Mouse (Mus musculus) urinary bladder, adult 18-20 months (tissue): Measurements from ENCODE around the gene Dguok.
A peak's percentile ranks its signal among the peaks of the same experiment; 100 is the strongest.

Experiments used
- DNase-seq, 2 experiments: peaks; one replicate each; pipeline ENCODE4 v3.0.0; 2022; ENCODE audit warnings: low spot score in 2 of 2, mixed read lengths in 2 of 2

Gene Dguok

DNA sequence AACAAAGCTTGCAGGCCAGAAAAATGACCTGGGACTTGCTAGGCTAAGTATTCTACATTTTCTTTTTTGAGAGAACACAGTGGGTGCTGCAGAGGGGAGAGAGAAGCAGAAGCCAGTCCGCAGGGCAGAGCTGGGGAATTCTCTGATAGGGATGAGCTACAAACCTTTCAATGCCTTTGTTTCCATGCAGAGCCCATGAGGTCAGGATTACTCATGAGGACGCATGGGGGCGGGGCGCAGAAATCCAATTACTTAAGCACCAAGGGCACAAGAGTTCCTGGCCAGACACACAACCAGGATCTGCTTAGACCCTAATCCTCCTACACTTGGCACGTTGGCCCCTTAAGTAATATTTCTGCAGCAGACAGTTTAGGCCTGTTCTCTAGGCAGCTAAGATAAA lies 71.6 kb downstream of the Dguok start:
- peak in 1 of 2 experiments; percentile 40 for DNase-seq

DNA sequence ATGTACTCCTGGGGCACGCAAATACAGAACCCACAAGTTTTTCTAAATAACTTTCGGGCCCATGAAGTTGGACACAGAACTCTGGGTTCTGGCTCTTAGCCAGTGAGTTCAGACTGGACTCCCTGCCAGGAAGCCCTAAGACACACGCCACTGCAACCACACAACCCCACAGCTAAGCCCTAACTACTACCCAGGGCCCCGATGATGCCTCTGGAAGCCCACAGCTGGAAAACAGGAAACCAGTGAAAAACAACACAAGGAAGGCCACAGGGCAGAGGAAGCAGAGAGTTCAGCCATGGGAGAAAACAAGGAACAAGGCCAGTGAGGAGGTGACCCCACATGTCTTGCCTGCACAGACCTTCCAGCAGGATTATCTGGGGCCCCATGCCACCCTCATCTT lies 73.2 kb downstream of the Dguok start:
- no peak for DNase-seq

DNA sequence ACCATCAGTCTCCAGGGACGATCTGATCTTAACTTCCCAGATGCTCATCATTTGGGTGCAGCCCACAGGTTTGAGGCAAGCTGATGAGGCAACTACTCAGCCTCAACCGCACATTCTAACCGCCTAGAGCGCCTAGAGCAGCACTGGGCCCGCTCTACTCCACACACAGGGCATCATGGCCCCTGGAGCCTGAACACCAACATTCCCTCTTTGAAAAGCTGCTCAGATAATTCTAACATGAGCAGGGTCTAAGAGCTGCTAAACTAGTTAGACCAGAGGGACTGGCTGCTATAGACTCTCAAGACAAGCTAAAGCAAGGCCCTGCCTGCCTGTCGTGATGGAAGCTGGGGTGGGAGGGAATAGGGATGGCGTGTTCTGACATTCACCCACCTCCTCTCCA lies 73.8 kb downstream of the Dguok start:
- DNase-seq = no peak
